In the genomic region with DNA sequence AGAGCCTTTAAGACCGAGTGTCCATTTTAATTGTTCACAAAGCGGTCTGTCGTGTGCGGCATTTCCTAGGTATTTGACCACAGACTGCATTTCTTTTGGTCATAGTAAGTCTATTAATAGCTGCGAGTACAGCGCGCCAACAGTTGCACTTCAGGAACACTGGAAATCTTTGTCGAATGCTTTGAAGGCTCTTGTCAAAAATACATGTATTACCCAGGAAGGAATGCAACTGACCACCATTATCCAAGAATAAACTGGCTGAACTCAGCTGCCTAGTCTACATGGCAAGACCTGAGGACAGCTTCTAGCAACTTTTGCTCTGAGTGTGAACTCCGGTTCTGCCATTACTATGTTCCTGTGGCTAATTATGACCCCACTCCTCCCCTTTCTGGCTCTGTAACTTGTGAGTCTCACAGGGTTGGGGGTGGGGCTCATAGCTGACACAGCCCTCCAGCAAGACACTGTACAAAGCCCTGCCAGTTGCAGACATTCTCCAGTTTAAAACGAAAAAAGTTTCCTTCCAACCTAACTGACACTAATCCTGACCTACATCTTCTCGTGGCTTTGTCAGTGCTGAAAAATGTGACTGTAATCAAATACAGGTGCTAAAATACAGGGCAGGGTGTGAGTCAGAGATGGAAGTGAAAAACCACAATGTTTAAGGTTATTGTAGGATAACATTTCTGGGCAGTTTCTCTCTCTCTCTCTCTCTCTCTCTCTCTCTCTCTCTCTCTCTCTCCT, we compare ENCODE assay signal across 9 mouse cellular contexts.
DNase-seq lines count a peak whose midpoint lies in the region; ATAC-seq and TF ChIP-seq lines count a peak whose summit lies in the region.
"Had no signal": no experiment of that assay in that cellular context is flagged by ENCODE, and none has a peak within 500 bp of the region (broad histone marks: within the 10 kb centered on the region; RNA-seq: fewer than 3 reads in every experiment).

No protein-coding gene starts in this region.

- no peak for TF ChIP-seq CTCF in forebrain, postnatal 0 days (IDR thresholded peaks at IDR 0.05; ENCODE audit: low read depth)

- no peak overlapping the region for H3K27ac ChIP-seq in forebrain, postnatal 0 days (ENCODE audit: low read depth, low read length)
- H3K27ac ChIP-seq: midbrain, embryonic 15.5 days had no signal

- H3K4me1 ChIP-seq in megakaryocyte, embryonic 14.5 days = peaks cover 84% of the 10 kb centered on the region
- H3K4me1 ChIP-seq in forebrain, postnatal 0 days (ENCODE audit: insufficient read depth) = no peaks in the 10 kb centered on the region
- H3K4me1 ChIP-seq: midbrain, embryonic 15.5 days had no signal

- 72% methylated on average over 11 of the region's 11 CpGs for WGBS in forebrain, postnatal 0 days

- peak overlapping the region; percentile 90 for H3K4me3 ChIP-seq in megakaryocyte, embryonic 14.5 days (replicated peaks)
- no peak overlapping the region for H3K4me3 ChIP-seq in forebrain, postnatal 0 days (ENCODE audit: low read depth, low read length)
- H3K4me3 ChIP-seq: midbrain, embryonic 15.5 days had no signal

- no peak overlapping the region for H3K9ac ChIP-seq in forebrain, postnatal 0 days
- H3K9ac ChIP-seq: midbrain, embryonic 15.5 days had no signal

- peak; percentile 63 for DNase-seq in A20 (ENCODE audit: low read depth, low spot score)
- peak; percentile 58 for DNase-seq in Muller cell, postnatal 12 days (ENCODE audit: inconsistent ontology term)
- DNase-seq in heart, postnatal 10 days = peak; percentile 65 to 70
- DNase-seq in forebrain, postnatal 0 days = no peak
- no peak for DNase-seq in urinary bladder, postnatal 10 days (ENCODE audit: low spot score)
- DNase-seq in layer of hippocampus, postnatal 36 days = no peak

- H3K4me2 ChIP-seq in forebrain, postnatal 0 days (ENCODE audit: low read depth) = no peak overlapping the region
- H3K4me2 ChIP-seq: midbrain, embryonic 15.5 days had no signal

- intact Hi-C loops in heart, postnatal 10 days (cut with DNase I) = no loop called here

- ATAC-seq in frontal cortex, adult (ENCODE audit: low TSS enrichment) = no peak
- ATAC-seq in forebrain, postnatal 0 days = no peak
- ATAC-seq: midbrain, embryonic 15.5 days had no signal

- no peaks in the 10 kb centered on the region for H3K9me3 ChIP-seq in megakaryocyte, embryonic 14.5 days
- no peaks in the 10 kb centered on the region for H3K9me3 ChIP-seq in forebrain, postnatal 0 days (ENCODE audit: low read length)
- H3K9me3 ChIP-seq: midbrain, embryonic 15.5 days had no signal

- H3K36me3 ChIP-seq in megakaryocyte, embryonic 14.5 days (replicated peaks; ENCODE audit: low read length) = peaks cover under 1% of the 10 kb centered on the region
- no peaks in the 10 kb centered on the region for H3K36me3 ChIP-seq in forebrain, postnatal 0 days (ENCODE audit: insufficient read depth)
- H3K36me3 ChIP-seq: midbrain, embryonic 15.5 days had no signal

- no peaks in the 10 kb centered on the region for H3K27me3 ChIP-seq in megakaryocyte, embryonic 14.5 days (replicated peaks)
- H3K27me3 ChIP-seq in forebrain, postnatal 0 days (ENCODE audit: insufficient read depth, low read length) = no peaks in the 10 kb centered on the region
- H3K27me3 ChIP-seq: midbrain, embryonic 15.5 days had no signal

Comparison
In these comparisons a context has a peak if more than half of its experiments do, and no peak if none do; other contexts are left out.
1. DNase-seq: peak in A20 (single experiment), Muller cell, postnatal 12 days (single experiment) and heart, postnatal 10 days (2 of 2); none in forebrain, postnatal 0 days (single experiment), urinary bladder, postnatal 10 days (single experiment) and layer of hippocampus, postnatal 36 days (0 of 2).